Mouse (Mus musculus) left cerebral cortex, postnatal 10 days (tissue): ENCODE measurements around the gene Ifna4. TPM values are rescaled to one million over a fixed set of nuclear protein-coding genes. Genes with fewer than 3 reads are reported as not detected.
A peak's percentile ranks its signal among the peaks of the same experiment; 100 is the strongest.

ENCODE experiments used
- DNase-seq, 2 experiments: peaks; one replicate each; pipeline ENCODE4 v3.0.0; 2021 to 2022; ENCODE audit warnings: low spot score in 2 of 2, mixed read lengths in 1 of 2; ENCODE audit errors: extremely low spot score in 1 of 2
- intact Hi-C: fragments of 180-260 bp; cut with DNase I; formaldehyde crosslinking; loops from one replicate; pipeline ENCODE4 v1.15.1; 2025
- total RNA-seq, 2 experiments: library from RNA; stranded (reverse); gene quantifications; 2 replicates each; pipeline ENCODE4 v1.2.3; 2021

Gene Ifna4
- total RNA-seq, 2 experiments from 2014 or later, result not detected

GRCm38 (mm10) chr4:88859214-88859613 lies 17.6 kb downstream of the Ifna4 start:
- DNase-seq, result no peak
- intact Hi-C loops, result no loop called here

GRCm38 (mm10) chr4:88863309-88863708 lies 21.6 kb downstream of the Ifna4 start:
- no peak for DNase-seq
- intact Hi-C loops, result no loop called here

GRCm38 (mm10) chr4:88864599-88864998 lies 22.9 kb downstream of the Ifna4 start:
- intact Hi-C loops, result no loop called here

GRCm38 (mm10) chr4:88865011-88865569 lies 23.4 kb downstream of the Ifna4 start:
- DNase-seq, result no peak
- intact Hi-C loops, result no loop called here

More at GRCm38 (mm10) chr4:88864599-88864998, 22.9 kb downstream of the Ifna4 start:
- no peak for DNase-seq

GRCm38 (mm10) chr4:88867366-88867925 lies 25.8 kb downstream of the Ifna4 start:
- intact Hi-C loops, result no loop called here
- DNase-seq, result peak; percentile 67 to 78

- intact Hi-C loops, result no loop called here
- DNase-seq, result peak in 1 of 2 experiments; percentile 35
Measured at GRCm38 (mm10) chr4:88867926-88868911, 26.6 kb downstream of the Ifna4 start.

- peak in 1 of 2 experiments; percentile 31 for DNase-seq
- intact Hi-C loops, result loop anchor here (1.0 kb wide), 1 partner anchor 257 kb away; no protein-coding TSS in a partner anchor
Measured at GRCm38 (mm10) chr4:88872691-88873090, 31.0 kb downstream of the Ifna4 start.

GRCm38 (mm10) chr4:88875435-88876095 lies 33.9 kb downstream of the Ifna4 start:
- intact Hi-C loops, result no loop called here
- no peak for DNase-seq

GRCm38 (mm10) chr4:88876520-88876919 lies 34.9 kb downstream of the Ifna4 start:
- DNase-seq, result no peak
- intact Hi-C loops, result no loop called here

GRCm38 (mm10) chr4:88878246-88878645 lies 36.6 kb downstream of the Ifna4 start:
- intact Hi-C loops, result no loop called here
- DNase-seq, result no peak

- DNase-seq, result no peak
- intact Hi-C loops, result no loop called here
Measured at GRCm38 (mm10) chr4:88878772-88879171, 37.1 kb downstream of the Ifna4 start.

- no peak for DNase-seq
- intact Hi-C loops, result no loop called here
Measured at GRCm38 (mm10) chr4:88880101-88880500, 38.4 kb downstream of the Ifna4 start, which contains the start of gene Ifne. TSS of gene Ifne (minus strand) at chr4:88880201.

GRCm38 (mm10) chr4:88888236-88888635 lies 46.6 kb downstream of the Ifna4 start:
- intact Hi-C loops, result no loop called here
- no peak for DNase-seq

Other genes starting within 250 kb of the Ifna4 start
- gene Ifna9, start 249.5 kb upstream of the Ifna4 start, total RNA-seq, result not detected
- not detected for gene Ifna12, start 238.5 kb upstream of the Ifna4 start, total RNA-seq
- not detected for gene C87499, start 207.4 kb upstream of the Ifna4 start, total RNA-seq
- not detected for gene Ifna13, start 197.4 kb upstream of the Ifna4 start, total RNA-seq
- not detected for gene Ifna16, start 164.9 kb upstream of the Ifna4 start, total RNA-seq
- not detected for gene Ifna2, start 157.9 kb upstream of the Ifna4 start, total RNA-seq
- not detected for gene Ifnab, start 150.5 kb upstream of the Ifna4 start, total RNA-seq
- gene Gm26566, start 120.1 kb upstream of the Ifna4 start, total RNA-seq, result 1 to 10 TPM; 1.8 to 2.0 TPM
- gene Klhl9, start 119.4 kb upstream of the Ifna4 start, total RNA-seq, result 100 to 1,000 TPM; 105 to 107 TPM
- not detected for gene Gm13271, start 87.0 kb upstream of the Ifna4 start, total RNA-seq
- gene Gm13283, start 81.7 kb upstream of the Ifna4 start, total RNA-seq, result not detected
- gene Gm13290, start 68.0 kb upstream of the Ifna4 start, total RNA-seq, result not detected
- not detected for gene Gm13289, start 64.9 kb upstream of the Ifna4 start, total RNA-seq
- not detected for gene Gm13272, start 62.0 kb upstream of the Ifna4 start, total RNA-seq
- not detected for gene Ifnz, start 59.7 kb upstream of the Ifna4 start, total RNA-seq
- gene Gm13276, start 56.2 kb upstream of the Ifna4 start, total RNA-seq, result not detected
- not detected for gene Gm13277, start 53.2 kb upstream of the Ifna4 start, total RNA-seq
- gene Gm13278, start 50.3 kb upstream of the Ifna4 start, total RNA-seq, result not detected
- not detected for gene Gm13275, start 47.4 kb upstream of the Ifna4 start, total RNA-seq
- gene Gm13279, start 44.5 kb upstream of the Ifna4 start, total RNA-seq, result not detected
- not detected for gene Gm13285, start 42.2 kb upstream of the Ifna4 start, total RNA-seq
- not detected for gene Gm13287, start 38.6 kb upstream of the Ifna4 start, total RNA-seq
- gene Gm13288, start 36.3 kb upstream of the Ifna4 start, total RNA-seq, result not detected
- gene Ifna7, start 25.6 kb upstream of the Ifna4 start, total RNA-seq, result not detected
- not detected for gene Ifna11, start 21.9 kb upstream of the Ifna4 start, total RNA-seq
- not detected for gene Ifna6, start 14.4 kb upstream of the Ifna4 start, total RNA-seq
- not detected for gene Ifna5, start 6.3 kb upstream of the Ifna4 start, total RNA-seq
- gene Ifna1, start 8.2 kb downstream of the Ifna4 start, total RNA-seq, result not detected
- not detected for gene Ifne, start 38.3 kb downstream of the Ifna4 start, total RNA-seq